Mouse (Mus musculus) myocyte (in vitro differentiated cells): ENCODE measurements around the gene Sobp. TPM values are rescaled to one million over a fixed set of nuclear protein-coding genes. Genes with fewer than 3 reads are reported as not detected.

Experiments
- H3K27me3 ChIP-seq: one replicate; pipeline ENCODE4 v1.6.1; 2011; ENCODE audit not compliant: control insufficient read depth, insufficient read depth, insufficient read length
- H3K36me3 ChIP-seq: one replicate; pipeline ENCODE4 v1.6.1; 2011; ENCODE audit not compliant: control insufficient read depth, insufficient read depth
- H3K4me2 ChIP-seq: one replicate; pipeline ENCODE4 v1.6.1; 2011; ENCODE audit warnings: low read depth, control low read depth
- H3K4me3 ChIP-seq: one replicate; pipeline ENCODE4 v1.5.1; 2011; ENCODE audit warnings: mild to moderate bottlenecking, control low read depth, moderate library complexity
- H3K79me2 ChIP-seq: one replicate; pipeline ENCODE4 v1.6.1; 2011; ENCODE audit not compliant: control insufficient read depth, insufficient read depth
- H3ac ChIP-seq: one replicate; pipeline ENCODE4 v1.6.1; 2011; ENCODE audit not compliant: control insufficient read depth, insufficient read length
- CEBPB ChIP-seq: IDR thresholded peaks from 2 replicates; pipeline ENCODE4 v1.6.1; 2011; ENCODE audit warnings: mild to moderate bottlenecking, moderate library complexity; ENCODE audit not compliant: poor library complexity, insufficient read depth, severe bottlenecking
- E2F4 ChIP-seq: IDR thresholded peaks from one replicate; pipeline ENCODE4 v1.6.1; 2011; ENCODE audit warnings: mild to moderate bottlenecking, control low read depth, moderate library complexity; ENCODE audit not compliant: insufficient read depth
- MAX ChIP-seq: IDR thresholded peaks from one replicate; pipeline ENCODE4 v1.6.1; 2011; ENCODE audit warnings: low read depth, mild to moderate bottlenecking, control low read depth
- MYOD1 ChIP-seq, 3 experiments: IDR thresholded peaks; one replicate each; pipeline ENCODE4 v1.6.1; 2011; ENCODE audit warnings: control low read depth in 2 of 3, low read depth in 2 of 3, mild to moderate bottlenecking in 2 of 3, moderate library complexity in 1 of 3; ENCODE audit not compliant: insufficient read length in 2 of 3, control insufficient read depth in 1 of 3
- MYOG ChIP-seq, 3 experiments: IDR thresholded peaks; one replicate each; pipeline ENCODE4 v1.6.1; 2011; ENCODE audit warnings: control low read depth in 2 of 3, low read depth in 2 of 3, mild to moderate bottlenecking in 2 of 3; ENCODE audit not compliant: insufficient read length in 2 of 3, control insufficient read depth in 1 of 3, insufficient read depth in 1 of 3
- POLR2A ChIP-seq: IDR thresholded peaks from one replicate; pipeline ENCODE4 v1.6.1; 2011; ENCODE audit warnings: low read depth, mild to moderate bottlenecking, control low read depth, moderate library complexity; ENCODE audit not compliant: insufficient read length
- POLR2AphosphoS2 ChIP-seq: IDR thresholded peaks from one replicate; pipeline ENCODE4 v1.6.1; 2011; ENCODE audit warnings: low read depth, control low read depth; ENCODE audit not compliant: insufficient read length
- REST ChIP-seq: IDR thresholded peaks from one replicate; pipeline ENCODE4 v1.6.1; 2011; ENCODE audit warnings: mild to moderate bottlenecking, control low read depth, moderate library complexity; ENCODE audit not compliant: insufficient read depth, insufficient read length
- SRF ChIP-seq: IDR thresholded peaks from one replicate; pipeline ENCODE4 v1.6.1; 2011; ENCODE audit warnings: low read depth; ENCODE audit not compliant: control insufficient read depth, insufficient read length
- TCF12 ChIP-seq: IDR thresholded peaks from one replicate; pipeline ENCODE4 v1.6.1; 2011; ENCODE audit warnings: mild to moderate bottlenecking, control low read depth; ENCODE audit not compliant: poor library complexity, insufficient read depth, severe bottlenecking
- TCF3 ChIP-seq: IDR thresholded peaks from one replicate; pipeline ENCODE4 v1.6.1; 2011; ENCODE audit warnings: low read depth, control low read depth; ENCODE audit not compliant: insufficient read length
- USF1 ChIP-seq: IDR thresholded peaks from one replicate; pipeline ENCODE4 v1.6.1; 2011; ENCODE audit warnings: low read depth, mild to moderate bottlenecking, control low read depth, moderate library complexity
- polyA plus RNA-seq: library from polyadenylated mRNA; unstranded; fragments of >200 nt; fragmentation: generic; extraction: Trizol; gene quantifications from one replicate; pipeline ENCODE4 v1.2.1, GENCODE M21; 2012; ENCODE audit warnings: missing spikeins

Sobp gene
- polyA plus RNA-seq, 1 experiment, result 3.2 TPM

GRCm38 (mm10) chr10:43073281-43073680 is 101.0 kb downstream of the Sobp start:
- H3K4me3 ChIP-seq, result no peak overlapping the region
- H3K4me2 ChIP-seq, result no peak overlapping the region
- H3K27me3 ChIP-seq, result no peaks in the 10 kb centered on the region
- H3K36me3 ChIP-seq, result no peaks in the 10 kb centered on the region
- no peak overlapping the region for H3ac ChIP-seq
- no peaks in the 10 kb centered on the region for H3K79me2 ChIP-seq
- TF ChIP-seq E2F4 (no peak), POLR2A (no peak), CEBPB (no peak), TCF12 (no peak), SRF (no peak), USF1 (no peak), POLR2AphosphoS2 (no peak), MYOG (IDR thresholded peaks at IDR 0.05; ENCODE audit: control insufficient read depth in 1 of 3, insufficient read depth in 1 of 3, insufficient read length in 2 of 3, low read depth in 2 of 3) (no peak), REST (no peak), TCF3 (no peak)

- H3K79me2 ChIP-seq, result no peaks in the 10 kb centered on the region
- H3K4me3 ChIP-seq, result no peak overlapping the region
- no peaks in the 10 kb centered on the region for H3K36me3 ChIP-seq
- H3K4me2 ChIP-seq, result no peak overlapping the region
- no peak overlapping the region for H3ac ChIP-seq
- no peak for TF ChIP-seq MYOD1 (IDR thresholded peaks at IDR 0.05; ENCODE audit: control insufficient read depth in 1 of 3, insufficient read length in 2 of 3, low read depth in 2 of 3)
- TF ChIP-seq POLR2AphosphoS2, result no peak
- TF ChIP-seq MAX, result no peak
- no peak for TF ChIP-seq E2F4
- TF ChIP-seq POLR2A, result no peak
- TF ChIP-seq SRF, result no peak
- no peak for TF ChIP-seq TCF3
- no peak for TF ChIP-seq CEBPB
- TF ChIP-seq MYOG (IDR thresholded peaks at IDR 0.05; ENCODE audit: control insufficient read depth in 1 of 3, insufficient read depth in 1 of 3, insufficient read length in 2 of 3, low read depth in 2 of 3), result no peak
- TF ChIP-seq TCF12, result no peak
- TF ChIP-seq USF1, result no peak
- TF ChIP-seq REST, result no peak
- no peaks in the 10 kb centered on the region for H3K27me3 ChIP-seq
Measured at GRCm38 (mm10) chr10:43070893-43071292, 103.4 kb downstream of the Sobp start.

DNA sequence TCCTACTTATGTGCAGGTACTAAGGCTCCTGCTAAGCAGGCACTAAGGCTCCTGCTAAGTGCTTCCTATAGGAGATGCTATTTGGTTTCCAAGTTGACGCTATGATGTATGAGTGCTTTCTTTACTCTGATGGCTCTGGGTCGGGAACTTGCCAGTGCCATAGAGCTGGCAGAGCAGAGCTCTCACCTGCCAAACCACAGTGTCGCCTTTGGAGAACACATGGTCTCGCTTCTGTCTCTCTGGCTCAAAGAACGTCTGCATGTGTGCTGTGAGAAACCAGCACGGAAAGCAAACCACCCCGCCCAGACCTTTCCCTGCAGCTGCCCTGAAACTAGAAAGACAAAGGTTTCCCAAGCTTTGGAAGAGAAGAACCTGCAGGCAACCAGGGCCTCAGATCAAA is 109.0 kb downstream of the Sobp start:
- no peaks in the 10 kb centered on the region for H3K27me3 ChIP-seq
- no peaks in the 10 kb centered on the region for H3K79me2 ChIP-seq
- no peak overlapping the region for H3K4me2 ChIP-seq
- H3ac ChIP-seq, result no peak overlapping the region
- no peaks in the 10 kb centered on the region for H3K36me3 ChIP-seq
- TF ChIP-seq SRF (no peak), USF1 (no peak), MAX (no peak), TCF3 (no peak), E2F4 (no peak), TCF12 (no peak), CEBPB (no peak), MYOD1 (IDR thresholded peaks at IDR 0.05; ENCODE audit: control insufficient read depth in 1 of 3, insufficient read length in 2 of 3, low read depth in 2 of 3) (no peak), POLR2AphosphoS2 (no peak), MYOG (IDR thresholded peaks at IDR 0.05; ENCODE audit: control insufficient read depth in 1 of 3, insufficient read depth in 1 of 3, insufficient read length in 2 of 3, low read depth in 2 of 3) (no peak)
- no peak overlapping the region for H3K4me3 ChIP-seq

DNA sequence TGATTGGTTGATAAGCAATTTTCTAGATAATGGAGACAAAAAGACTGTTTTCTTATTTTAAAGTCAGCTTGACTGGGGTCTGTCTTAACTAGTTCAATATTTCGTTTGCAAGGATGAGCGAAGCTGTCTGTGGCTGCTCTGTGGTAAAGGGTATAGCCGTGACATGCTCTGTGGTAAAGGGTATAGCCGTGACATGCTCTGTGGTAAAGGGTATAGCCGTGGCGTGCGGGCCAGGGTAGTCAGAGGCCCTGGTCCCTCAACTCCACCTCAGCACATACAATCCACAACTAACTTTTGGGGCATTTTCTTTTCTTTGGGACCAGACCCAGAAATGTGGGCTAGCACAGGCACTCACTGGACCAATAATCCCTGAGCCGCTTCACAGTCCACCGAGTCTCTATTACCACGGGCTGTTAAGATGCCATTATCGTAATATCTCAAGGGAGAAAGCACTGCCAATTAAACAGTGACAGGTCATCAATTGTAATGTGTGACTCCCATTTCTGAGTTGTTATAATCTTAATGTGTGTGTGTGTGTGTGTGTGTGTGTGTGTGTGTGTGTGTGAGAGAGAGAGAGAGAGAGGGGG is 112.7 kb downstream of the Sobp start:
- TF ChIP-seq TCF3 (no peak), USF1 (no peak), POLR2A (no peak), MAX (no peak), CEBPB (no peak), TCF12 (no peak), POLR2AphosphoS2 (no peak), MYOG (IDR thresholded peaks at IDR 0.05; ENCODE audit: control insufficient read depth in 1 of 3, insufficient read depth in 1 of 3, insufficient read length in 2 of 3, low read depth in 2 of 3) (no peak), MYOD1 (IDR thresholded peaks at IDR 0.05; ENCODE audit: control insufficient read depth in 1 of 3, insufficient read length in 2 of 3, low read depth in 2 of 3) (no peak), E2F4 (no peak), SRF (no peak), REST (no peak)
- H3K27me3 ChIP-seq, result no peaks in the 10 kb centered on the region
- no peaks in the 10 kb centered on the region for H3K36me3 ChIP-seq
- no peaks in the 10 kb centered on the region for H3K79me2 ChIP-seq
- no peak overlapping the region for H3K4me2 ChIP-seq
- H3ac ChIP-seq, result no peak overlapping the region
- H3K4me3 ChIP-seq, result no peak overlapping the region
